Mouse (Mus musculus): ENCODE measurements around the gene Grm5.
A peak's percentile ranks its signal among the peaks of the same experiment; 100 is the strongest.

Gene Grm5

GRCm38 (mm10) chr7:87583868-87584267 lies at the start of gene Grm5:
Grm5 (plus strand) TSS chr7:87584168.
- no peak for DNase-seq

GRCm38 (mm10) chr7:87539031-87539430 lies 44.9 kb upstream of the Grm5 start:
- no peak for DNase-seq

- peak; percentile 10 to 38 for DNase-seq
Measured at GRCm38 (mm10) chr7:87565300-87565699, 18.7 kb upstream of the Grm5 start.

GRCm38 (mm10) chr7:87566476-87566875 lies 17.5 kb upstream of the Grm5 start:
- DNase-seq, result no peak

- no peak for DNase-seq
Measured at GRCm38 (mm10) chr7:87584281-87584701, 323 bp downstream of the Grm5 start.

- DNase-seq, result no peak
Measured at GRCm38 (mm10) chr7:87586271-87586937, 2.4 kb downstream of the Grm5 start.

GRCm38 (mm10) chr7:87587976-87588375 lies 4.0 kb downstream of the Grm5 start:
- DNase-seq, result no peak

GRCm38 (mm10) chr7:87626251-87626650 lies 42.3 kb downstream of the Grm5 start:
- DNase-seq, result no peak

- no peak for DNase-seq
Measured at GRCm38 (mm10) chr7:87635530-87635929, 51.6 kb downstream of the Grm5 start.

- no peak for DNase-seq
Measured at GRCm38 (mm10) chr7:87650610-87651009, 66.6 kb downstream of the Grm5 start.

GRCm38 (mm10) chr7:87661794-87662193 lies 77.8 kb downstream of the Grm5 start:
- DNase-seq, result no peak

- DNase-seq, result no peak
Measured at GRCm38 (mm10) chr7:87664041-87664440, 80.1 kb downstream of the Grm5 start.

GRCm38 (mm10) chr7:87716393-87716792 lies 132.4 kb downstream of the Grm5 start:
- no peak for DNase-seq

- DNase-seq, result no peak
Measured at GRCm38 (mm10) chr7:87718631-87719030, 134.7 kb downstream of the Grm5 start.

- DNase-seq, result no peak
Measured at GRCm38 (mm10) chr7:87734511-87734910, 150.5 kb downstream of the Grm5 start.

GRCm38 (mm10) chr7:87761945-87762344 lies 178.0 kb downstream of the Grm5 start:
- DNase-seq, result no peak

GRCm38 (mm10) chr7:87762376-87762775 lies 178.4 kb downstream of the Grm5 start:
- no peak for DNase-seq

- no peak for DNase-seq
Measured at GRCm38 (mm10) chr7:87787560-87787959, 203.6 kb downstream of the Grm5 start.

GRCm38 (mm10) chr7:87788963-87789362 lies 205.0 kb downstream of the Grm5 start:
- DNase-seq, result no peak

- DNase-seq, result no peak
Measured at GRCm38 (mm10) chr7:87793896-87794295, 209.9 kb downstream of the Grm5 start.

GRCm38 (mm10) chr7:87824898-87825297 lies 240.9 kb downstream of the Grm5 start:
- DNase-seq, result no peak

- DNase-seq, result no peak
Measured at GRCm38 (mm10) chr7:87834669-87835068, 250.7 kb downstream of the Grm5 start.

GRCm38 (mm10) chr7:87838579-87838978 lies 254.6 kb downstream of the Grm5 start:
- DNase-seq, result no peak

- no peak for DNase-seq
Measured at GRCm38 (mm10) chr7:87843496-87843895, 259.5 kb downstream of the Grm5 start.

- DNase-seq, result no peak
Measured at GRCm38 (mm10) chr7:87846082-87846481, 262.1 kb downstream of the Grm5 start.

Data from kidney, postnatal 25 days (tissue).